Mouse (Mus musculus): ENCODE measurements at regions not wholly inside any gene's neighbourhood (a gene's known extent, or its start where the extent isn't known, plus 50 kb on each side); places are given as distances from the start of the nearest gene placed in this dataset.

GRCm38 (mm10) chr9:43575659-43576058 is 168.1 kb upstream of the Nectin1 start:
- H3K4me2 ChIP-seq (replicated peaks) = no peak overlapping the region
- ATAC-seq (replicated peaks) = no peak
- no peak overlapping the region for H3K27ac ChIP-seq (replicated peaks)
- no peaks in the 10 kb centered on the region for H3K27me3 ChIP-seq
- 87% methylated on average over 6 of the region's 6 CpGs for WGBS
- no peak overlapping the region for H3K9ac ChIP-seq (replicated peaks)
- no peak overlapping the region for H3K4me3 ChIP-seq
- 0 out of 2 replicates have a peak, but pooled peaks cover 4% of the 10 kb centered on the region for H3K4me1 ChIP-seq
- no peaks in the 10 kb centered on the region for H3K9me3 ChIP-seq
- no peaks in the 10 kb centered on the region for H3K36me3 ChIP-seq

- H3K27ac ChIP-seq (replicated peaks) = no peak overlapping the region
- 0 out of 2 replicates have a peak, but pooled peaks cover 6% of the 10 kb centered on the region for H3K4me1 ChIP-seq
- ATAC-seq (replicated peaks) = no peak
- no peak overlapping the region for H3K9ac ChIP-seq (replicated peaks)
- WGBS = 24% methylated on average over 6 of the region's 6 CpGs
- no peaks in the 10 kb centered on the region for H3K9me3 ChIP-seq
- no peak overlapping the region for H3K4me3 ChIP-seq
- no peaks in the 10 kb centered on the region for H3K36me3 ChIP-seq
- no peaks in the 10 kb centered on the region for H3K27me3 ChIP-seq
- no peak overlapping the region for H3K4me2 ChIP-seq (replicated peaks)
Observed at GRCm38 (mm10) chr9:43580653-43581052, 163.1 kb upstream of the Nectin1 start.

- no peak overlapping the region for H3K27ac ChIP-seq (replicated peaks)
- H3K27me3 ChIP-seq = no peaks in the 10 kb centered on the region
- no peak overlapping the region for H3K9ac ChIP-seq (replicated peaks)
- ATAC-seq (replicated peaks) = no peak
- H3K4me1 ChIP-seq = 0 out of 2 replicates have a peak, but pooled peaks cover 3% of the 10 kb centered on the region
- H3K4me3 ChIP-seq = no peak overlapping the region
- no peaks in the 10 kb centered on the region for H3K9me3 ChIP-seq
- no peaks in the 10 kb centered on the region for H3K36me3 ChIP-seq
- 44% methylated on average over 6 of the region's 6 CpGs for WGBS
- no peak overlapping the region for H3K4me2 ChIP-seq (replicated peaks)
Observed at GRCm38 (mm10) chr9:43585616-43586015, 158.2 kb upstream of the Nectin1 start.

DNA sequence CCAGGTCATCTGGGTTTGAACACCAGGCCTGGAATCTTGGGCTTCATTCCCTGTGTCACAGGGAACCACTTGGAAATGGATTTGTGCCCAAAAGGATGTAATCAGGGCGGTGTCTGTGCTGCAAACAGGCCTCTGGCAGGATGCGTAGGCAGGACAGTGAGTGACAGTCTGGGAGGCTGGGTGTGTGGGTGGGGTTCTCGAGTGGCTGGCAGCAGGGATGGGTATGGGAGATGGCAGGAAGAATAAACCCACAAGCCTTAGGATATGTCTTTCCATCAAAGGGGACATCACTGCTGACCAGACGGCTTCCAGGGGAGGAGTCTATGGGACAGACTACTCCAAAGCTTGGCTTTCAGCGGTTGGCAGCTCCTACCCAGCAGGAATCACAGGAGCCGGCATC is 150.5 kb upstream of the Nectin1 start:
- H3K4me1 ChIP-seq = no peaks in the 10 kb centered on the region
- ATAC-seq (replicated peaks) = no peak
- H3K4me3 ChIP-seq = no peak overlapping the region
- no peaks in the 10 kb centered on the region for H3K36me3 ChIP-seq
- no peak overlapping the region for H3K9ac ChIP-seq (replicated peaks)
- H3K27ac ChIP-seq (replicated peaks) = no peak overlapping the region
- no peak overlapping the region for H3K4me2 ChIP-seq (replicated peaks)
- H3K27me3 ChIP-seq = no peaks in the 10 kb centered on the region
- WGBS = 77% methylated on average over 6 of the region's 6 CpGs
- no peaks in the 10 kb centered on the region for H3K9me3 ChIP-seq

DNA sequence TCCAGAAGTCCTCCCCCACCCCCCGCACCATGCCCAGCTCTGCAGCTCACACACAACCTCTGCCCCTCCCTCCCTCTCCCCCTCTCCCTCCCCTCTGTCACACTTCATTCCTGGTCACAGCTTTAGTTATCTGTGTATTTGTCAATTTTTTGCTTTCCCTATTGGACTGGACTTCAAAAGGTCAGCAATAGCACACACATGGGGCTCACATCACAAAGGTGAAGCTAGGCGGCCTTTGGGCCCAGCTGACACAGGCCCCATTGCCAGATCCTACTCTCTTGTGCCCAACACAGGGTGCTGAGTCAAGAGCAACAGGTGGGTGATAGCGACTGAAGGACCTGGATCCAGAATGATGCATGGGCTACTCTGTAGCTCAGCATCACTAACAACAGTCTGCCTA is 149.0 kb upstream of the Nectin1 start:
- H3K4me2 ChIP-seq (replicated peaks) = no peak overlapping the region
- ATAC-seq (replicated peaks) = no peak
- H3K27ac ChIP-seq (replicated peaks) = no peak overlapping the region
- H3K4me3 ChIP-seq = no peak overlapping the region
- no peaks in the 10 kb centered on the region for H3K9me3 ChIP-seq
- no peak overlapping the region for H3K9ac ChIP-seq (replicated peaks)
- H3K4me1 ChIP-seq = no peaks in the 10 kb centered on the region
- no peaks in the 10 kb centered on the region for H3K36me3 ChIP-seq
- H3K27me3 ChIP-seq = no peaks in the 10 kb centered on the region
- 86% methylated on average over 3 of the region's 3 CpGs for WGBS

DNA sequence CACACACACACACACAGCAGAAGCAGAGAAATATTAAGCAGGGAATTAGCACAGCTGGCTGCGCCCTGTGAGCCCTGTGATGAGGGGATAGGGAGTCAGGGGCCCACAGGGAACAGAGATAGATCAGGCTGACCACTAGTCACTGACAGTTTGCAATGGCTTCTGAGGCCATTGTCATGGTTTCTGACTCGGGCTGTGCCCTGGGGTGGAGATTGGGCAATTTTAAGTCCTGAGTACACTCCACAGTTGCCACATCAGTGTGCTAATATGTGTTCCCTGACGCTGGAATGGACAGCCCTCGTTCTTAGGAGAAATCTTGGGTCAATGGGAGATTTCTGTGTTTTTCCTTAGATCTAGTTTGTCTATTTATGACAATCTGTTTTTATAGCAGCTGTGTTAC is 148.3 kb upstream of the Nectin1 start:
- H3K27me3 ChIP-seq = no peaks in the 10 kb centered on the region
- no peak overlapping the region for H3K27ac ChIP-seq (replicated peaks)
- H3K4me1 ChIP-seq = no peaks in the 10 kb centered on the region
- no peaks in the 10 kb centered on the region for H3K36me3 ChIP-seq
- H3K9ac ChIP-seq (replicated peaks) = no peak overlapping the region
- H3K4me3 ChIP-seq = no peak overlapping the region
- 75% methylated on average over 4 of the region's 4 CpGs for WGBS
- no peak for ATAC-seq (replicated peaks)
- no peaks in the 10 kb centered on the region for H3K9me3 ChIP-seq
- no peak overlapping the region for H3K4me2 ChIP-seq (replicated peaks)

GRCm38 (mm10) chr9:43600396-43600795 is 143.4 kb upstream of the Nectin1 start:
- H3K36me3 ChIP-seq = no peaks in the 10 kb centered on the region
- H3K9ac ChIP-seq (replicated peaks) = no peak overlapping the region
- H3K4me2 ChIP-seq (replicated peaks) = no peak overlapping the region
- 81% methylated on average over 2 of the region's 2 CpGs for WGBS
- no peak for ATAC-seq (replicated peaks)
- H3K4me1 ChIP-seq = no peaks in the 10 kb centered on the region
- H3K27me3 ChIP-seq = no peaks in the 10 kb centered on the region
- H3K9me3 ChIP-seq = no peaks in the 10 kb centered on the region
- H3K4me3 ChIP-seq = no peak overlapping the region
- H3K27ac ChIP-seq (replicated peaks) = no peak overlapping the region

GRCm38 (mm10) chr9:43617632-43618031 is 126.2 kb upstream of the Nectin1 start:
- no peak overlapping the region for H3K9ac ChIP-seq (replicated peaks)
- 28% methylated on average over 12 of the region's 12 CpGs for WGBS
- no peaks in the 10 kb centered on the region for H3K36me3 ChIP-seq
- H3K4me3 ChIP-seq = no peak overlapping the region
- no peak overlapping the region for H3K4me2 ChIP-seq (replicated peaks)
- H3K27me3 ChIP-seq = no peaks in the 10 kb centered on the region
- H3K9me3 ChIP-seq = no peaks in the 10 kb centered on the region
- H3K4me1 ChIP-seq = no peaks in the 10 kb centered on the region
- ATAC-seq (replicated peaks) = no peak
- H3K27ac ChIP-seq (replicated peaks) = no peak overlapping the region

GRCm38 (mm10) chr9:43627558-43627957 is 116.2 kb upstream of the Nectin1 start:
- no peaks in the 10 kb centered on the region for H3K36me3 ChIP-seq
- no peak overlapping the region for H3K4me3 ChIP-seq
- ATAC-seq (replicated peaks) = no peak
- H3K9me3 ChIP-seq = no peaks in the 10 kb centered on the region
- H3K9ac ChIP-seq (replicated peaks) = no peak overlapping the region
- H3K27ac ChIP-seq (replicated peaks) = no peak overlapping the region
- no peaks in the 10 kb centered on the region for H3K27me3 ChIP-seq
- 87% methylated on average over 4 of the region's 4 CpGs for WGBS
- no peak overlapping the region for H3K4me2 ChIP-seq (replicated peaks)
- no peaks in the 10 kb centered on the region for H3K4me1 ChIP-seq

DNA sequence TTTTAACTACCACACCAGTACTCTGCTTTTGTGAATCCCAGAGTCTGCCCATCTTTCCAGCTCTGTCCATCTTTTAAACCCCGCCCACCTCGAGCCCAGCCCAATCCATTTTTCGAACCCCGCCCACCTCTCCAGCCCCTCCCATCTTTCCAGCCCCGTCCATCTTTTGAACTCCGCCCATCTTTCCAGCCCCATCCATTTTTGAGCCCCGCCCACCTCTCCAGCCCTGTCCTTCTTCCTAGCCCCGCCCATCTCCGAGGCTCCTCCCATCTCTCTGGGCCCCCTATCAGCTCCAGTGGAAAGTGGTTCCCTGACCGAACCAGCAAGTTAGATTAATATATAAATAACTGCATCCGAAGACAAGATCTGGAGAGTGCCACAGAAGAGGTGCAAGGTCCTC is 115.0 kb upstream of the Nectin1 start:
- Histone ChIP-seq H3K9ac (replicated peaks) (no peak overlapping the region), H3K4me2 (replicated peaks) (no peak overlapping the region), H3K4me1 (no peaks in the 10 kb centered on the region), H3K9me3 (no peaks in the 10 kb centered on the region), H3K27ac (replicated peaks) (no peak overlapping the region), H3K4me3 (no peak overlapping the region), H3K27me3 (no peaks in the 10 kb centered on the region), H3K36me3 (no peaks in the 10 kb centered on the region)
- WGBS = 56% methylated on average over 11 of the region's 11 CpGs
- ATAC-seq (replicated peaks) = no peak

DNA sequence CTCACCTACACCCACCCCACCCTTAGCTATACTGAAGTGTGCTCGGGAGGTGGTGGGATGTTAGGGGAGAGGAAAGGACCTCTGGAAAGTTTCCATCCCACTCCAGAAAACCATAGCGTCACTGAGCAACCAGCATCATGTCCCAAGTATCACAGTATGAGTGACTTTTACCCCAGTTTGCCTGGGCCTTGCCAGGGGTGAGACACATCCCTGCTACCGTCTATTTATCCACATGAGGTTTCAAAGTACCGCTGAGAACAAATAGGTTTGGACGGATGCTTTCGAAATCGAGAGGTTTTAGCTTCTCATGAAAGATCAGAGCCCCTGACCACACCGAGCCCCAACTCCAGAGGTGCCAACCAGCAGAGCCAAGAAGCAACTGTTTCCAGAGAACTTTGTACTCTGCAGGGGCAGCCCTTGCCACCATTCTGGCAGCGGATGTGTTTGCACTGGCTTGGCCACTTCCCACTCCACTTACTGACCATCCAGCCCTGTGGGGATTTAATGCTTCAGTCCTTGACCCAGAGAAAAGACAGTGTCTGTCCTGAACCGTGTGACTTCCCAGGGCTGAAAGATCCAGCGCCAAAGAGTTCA is 107.3 kb upstream of the Nectin1 start:
- Histone ChIP-seq H3K36me3 (no peaks in the 10 kb centered on the region), H3K9me3 (no peaks in the 10 kb centered on the region), H3K4me3 (no peak overlapping the region), H3K4me2 (replicated peaks) (no peak overlapping the region), H3K4me1 (no peaks in the 10 kb centered on the region), H3K27me3 (no peaks in the 10 kb centered on the region), H3K27ac (replicated peaks) (no peak overlapping the region), H3K9ac (replicated peaks) (no peak overlapping the region)
- WGBS = 88% methylated on average over 11 of the region's 11 CpGs
- no peak for ATAC-seq (replicated peaks)

DNA sequence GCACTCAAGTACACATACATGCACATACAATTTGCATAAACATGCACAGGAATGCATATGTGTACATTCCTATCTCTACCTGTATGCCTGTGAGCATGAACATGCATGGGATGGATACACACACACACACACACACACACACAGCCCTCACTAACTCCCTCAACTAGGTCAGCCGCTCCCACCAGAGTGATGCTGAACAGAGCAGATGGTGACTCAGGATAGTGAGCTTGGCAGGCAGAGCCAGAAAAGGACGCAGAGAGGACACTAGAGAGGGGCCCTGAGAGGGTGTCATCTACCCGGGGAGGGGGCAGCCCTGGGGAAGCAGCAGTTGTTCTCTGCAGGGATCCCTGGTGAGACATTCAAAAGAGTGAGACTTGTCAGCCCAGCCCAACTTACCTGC is 85.6 kb upstream of the Nectin1 start:
- Histone ChIP-seq H3K9me3 (no peaks in the 10 kb centered on the region), H3K4me1 (peaks cover 6% of the 10 kb centered on the region; the same call in 1 of the 2 replicates), H3K36me3 (no peaks in the 10 kb centered on the region), H3K4me2 (replicated peaks) (no peak overlapping the region), H3K27ac (replicated peaks) (no peak overlapping the region), H3K4me3 (no peak overlapping the region), H3K9ac (replicated peaks) (no peak overlapping the region), H3K27me3 (no peaks in the 10 kb centered on the region)
- 74% methylated on average over 3 of the region's 3 CpGs for WGBS
- no peak for ATAC-seq (replicated peaks)

DNA sequence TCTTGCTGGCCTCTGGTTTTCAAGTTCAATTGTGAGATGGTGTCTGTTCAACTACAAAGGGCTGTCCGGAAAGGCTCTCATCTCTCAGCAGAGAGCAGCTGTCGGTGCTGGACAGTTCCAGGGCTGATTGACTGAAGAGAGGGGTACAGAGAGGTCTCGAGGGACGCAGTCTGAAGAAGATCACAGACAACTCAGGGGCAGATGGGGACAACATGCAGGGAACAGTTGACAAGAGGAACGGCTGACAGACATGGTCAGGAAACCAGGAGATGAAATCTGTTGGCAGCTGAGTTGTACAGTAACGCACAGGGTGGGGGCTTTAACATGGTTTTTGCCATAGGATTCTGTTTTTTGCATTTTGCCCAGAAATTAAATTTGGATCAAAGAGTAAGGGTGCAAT is 84.5 kb upstream of the Nectin1 start:
- Histone ChIP-seq H3K36me3 (no peaks in the 10 kb centered on the region), H3K27ac (replicated peaks) (no peak overlapping the region), H3K4me1 (peaks cover 6% of the 10 kb centered on the region; the same call in 1 of the 2 replicates), H3K9me3 (no peaks in the 10 kb centered on the region), H3K9ac (replicated peaks) (no peak overlapping the region), H3K27me3 (no peaks in the 10 kb centered on the region), H3K4me3 (no peak overlapping the region), H3K4me2 (replicated peaks) (no peak overlapping the region)
- WGBS = 77% methylated on average over 6 of the region's 6 CpGs
- no peak for ATAC-seq (replicated peaks)

All from forebrain, embryonic 15.5 days (tissue).